Mouse (Mus musculus): ENCODE measurements around the gene 4930469K13Rik. TPM values are rescaled to one million over a fixed set of nuclear protein-coding genes. Genes with fewer than 3 reads are reported as not detected.

The 4930469K13Rik gene
- total RNA-seq, 2 experiments from 2014 or later = not detected

- no peak for DNase-seq
- intact Hi-C loops (cut with DNase I) = no loop called here
Observed at GRCm38 (mm10) chr11:34047542-34047937, 50.8 kb downstream of the 4930469K13Rik start.

GRCm38 (mm10) chr11:34046767-34047541, 51.4 kb downstream of the 4930469K13Rik start, which contains the start of gene Lcp2:
Gene Lcp2 (plus strand): TSS chr11:34046920.
- peak in 1 of 2 experiments; percentile 9 for DNase-seq
- intact Hi-C loops (cut with DNase I) = no loop called here

- intact Hi-C loops (cut with DNase I) = no loop called here
- DNase-seq = no peak
Observed at GRCm38 (mm10) chr11:34042808-34043207, 55.5 kb downstream of the 4930469K13Rik start.

- intact Hi-C loops (cut with DNase I) = no loop called here
- DNase-seq = no peak
Observed at GRCm38 (mm10) chr11:34040061-34040460, 58.3 kb downstream of the 4930469K13Rik start.

- intact Hi-C loops (cut with DNase I) = no loop called here
- DNase-seq = no peak
Observed at GRCm38 (mm10) chr11:34035909-34036658, 62.3 kb downstream of the 4930469K13Rik start.

- intact Hi-C loops (cut with DNase I) = no loop called here
Observed at GRCm38 (mm10) chr11:34034794-34035193, 63.6 kb downstream of the 4930469K13Rik start.

GRCm38 (mm10) chr11:34034008-34034505, 64.3 kb downstream of the 4930469K13Rik start:
- intact Hi-C loops (cut with DNase I) = no loop called here
- no peak for DNase-seq

More at GRCm38 (mm10) chr11:34034794-34035193, 63.6 kb downstream of the 4930469K13Rik start:
- no peak for DNase-seq

- peak; percentile 20 to 28 for DNase-seq
Observed at GRCm38 (mm10) chr11:34031015-34031805, 67.1 kb downstream of the 4930469K13Rik start.

GRCm38 (mm10) chr11:34029658-34030057, 68.7 kb downstream of the 4930469K13Rik start:
- DNase-seq = no peak
- intact Hi-C loops (cut with DNase I) = no loop called here

More at GRCm38 (mm10) chr11:34031015-34031805, 67.1 kb downstream of the 4930469K13Rik start:
- intact Hi-C loops (cut with DNase I) = no loop called here

GRCm38 (mm10) chr11:34025091-34025490, 73.3 kb downstream of the 4930469K13Rik start:
- intact Hi-C loops (cut with DNase I) = no loop called here
- DNase-seq = no peak

- intact Hi-C loops (cut with DNase I) = no loop called here
Observed at GRCm38 (mm10) chr11:34012007-34012652, 86.2 kb downstream of the 4930469K13Rik start.

GRCm38 (mm10) chr11:34010859-34011172, 87.5 kb downstream of the 4930469K13Rik start:
- intact Hi-C loops (cut with DNase I) = no loop called here
- DNase-seq = peak; percentile 50 to 52

More at GRCm38 (mm10) chr11:34012007-34012652, 86.2 kb downstream of the 4930469K13Rik start:
- DNase-seq = no peak

- intact Hi-C loops (cut with DNase I) = no loop called here
- no peak for DNase-seq
Observed at GRCm38 (mm10) chr11:34010133-34010858, 88.1 kb downstream of the 4930469K13Rik start.

GRCm38 (mm10) chr11:34009316-34010087, 88.9 kb downstream of the 4930469K13Rik start:
- no peak for DNase-seq
- intact Hi-C loops (cut with DNase I) = no loop called here

- intact Hi-C loops (cut with DNase I) = no loop called here
- peak; percentile 48 to 59 for DNase-seq
Observed at GRCm38 (mm10) chr11:34008702-34009101, 89.7 kb downstream of the 4930469K13Rik start.

GRCm38 (mm10) chr11:34008214-34008613, 90.1 kb downstream of the 4930469K13Rik start:
- no peak for DNase-seq
- intact Hi-C loops (cut with DNase I) = no loop called here

- intact Hi-C loops (cut with DNase I) = no loop called here
- no peak for DNase-seq
Observed at GRCm38 (mm10) chr11:34007616-34008015, 90.7 kb downstream of the 4930469K13Rik start.

GRCm38 (mm10) chr11:34002593-34002965, 95.8 kb downstream of the 4930469K13Rik start:
- no peak for DNase-seq
- intact Hi-C loops (cut with DNase I) = loop anchor here (5.0 kb wide), 1 partner anchor 210 kb away; no protein-coding TSS in a partner anchor
